Mouse (Mus musculus) common myeloid progenitor, adult 5-6 weeks (primary cell): Measurements from ENCODE around the gene Fam118a. TPM values are rescaled to one million over a fixed set of nuclear protein-coding genes. Genes with fewer than 3 reads are reported as not detected.
"Not testable (repeated sequence)": the region's sequence is repeated elsewhere in the genome, so short reads cannot be mapped to it uniquely, and the experiment has no call there.

Experiments
- ATAC-seq: replicated peaks from 2 replicates; pipeline ENCODE4 v1.8.0; 2016; ENCODE audit warnings: low read depth, mild to moderate bottlenecking, moderate TSS enrichment, inconsistent platforms; ENCODE audit not compliant: poor library complexity, severe bottlenecking
- total RNA-seq: library from RNA; stranded (forward); fragments of 200-1000, 187-1606 nt; gene quantifications from 2 replicates; pipeline ENCODE4 v1.2.3, GENCODE M21; 2017

Gene Fam118a
- 6.5 and 9.0 TPM in 2 replicates for total RNA-seq

- ATAC-seq = not testable (repeated sequence)
These were observed at the start of gene Fam118a for GRCm38 (mm10) chr15:85028648-85029047. Fam118a (plus strand) TSS chr15:85028948.

- ATAC-seq = 0 out of 2 replicates have a peak, but pooled peaks have one; percentile 34
These were observed 47.0 kb upstream of the Fam118a start for GRCm38 (mm10) chr15:84981609-84982313.

- ATAC-seq = no peak
These were observed 45.9 kb upstream of the Fam118a start for GRCm38 (mm10) chr15:84982888-84983287.

- no peak for ATAC-seq
These were observed 45.0 kb upstream of the Fam118a start for GRCm38 (mm10) chr15:84983721-84984120.

- ATAC-seq = no peak
These were observed 43.1 kb upstream of the Fam118a start for GRCm38 (mm10) chr15:84985516-84986160.

GRCm38 (mm10) chr15:84986171-84987019 lies 42.4 kb upstream of the Fam118a start:
- peak; percentile 51 for ATAC-seq

- peak; percentile 15; the same call in 1 of the 2 replicates for ATAC-seq
These were observed 41.5 kb upstream of the Fam118a start for GRCm38 (mm10) chr15:84987020-84987815.

- peak; percentile 83 for ATAC-seq
These were observed 40.6 kb upstream of the Fam118a start, which contains the start of gene 5031439G07Rik for GRCm38 (mm10) chr15:84987874-84988825. 5031439G07Rik (minus strand) TSS chr15:84988551.

GRCm38 (mm10) chr15:84989098-84989497 lies 39.6 kb upstream of the Fam118a start:
- ATAC-seq = no peak

GRCm38 (mm10) chr15:84989771-84990170 lies 39.0 kb upstream of the Fam118a start:
- no peak for ATAC-seq

GRCm38 (mm10) chr15:84994498-84994897 lies 34.2 kb upstream of the Fam118a start:
- peak; percentile 73 for ATAC-seq

- ATAC-seq = peak; percentile 53
These were observed 33.7 kb upstream of the Fam118a start for GRCm38 (mm10) chr15:84995041-84995440.

GRCm38 (mm10) chr15:84995967-84996366 lies 32.8 kb upstream of the Fam118a start:
- ATAC-seq = peak; percentile 80

GRCm38 (mm10) chr15:84997768-84998454 lies 30.8 kb upstream of the Fam118a start:
- ATAC-seq = no peak

GRCm38 (mm10) chr15:84999911-85000310 lies 28.8 kb upstream of the Fam118a start:
- no peak for ATAC-seq

GRCm38 (mm10) chr15:85000984-85001982 lies 27.5 kb upstream of the Fam118a start:
- ATAC-seq = peak; percentile 97

GRCm38 (mm10) chr15:85009666-85010065 lies 19.1 kb upstream of the Fam118a start:
- ATAC-seq = no peak
